Mouse (Mus musculus) B cell, adult (primary cell): ENCODE measurements around the gene Cbln1. TPM values are rescaled to one million over a fixed set of nuclear protein-coding genes. Genes with fewer than 3 reads are reported as not detected.

Experiments
- total RNA-seq: library from RNA; stranded (reverse); gene quantifications from 4 replicates; pipeline ENCODE4 v1.2.4, GENCODE M21; 2023; ENCODE audit not compliant: inconsistent age

Gene Cbln1
- total RNA-seq: 0.19 TPM in 1 of 4 replicates, not detected in the others

DNA sequence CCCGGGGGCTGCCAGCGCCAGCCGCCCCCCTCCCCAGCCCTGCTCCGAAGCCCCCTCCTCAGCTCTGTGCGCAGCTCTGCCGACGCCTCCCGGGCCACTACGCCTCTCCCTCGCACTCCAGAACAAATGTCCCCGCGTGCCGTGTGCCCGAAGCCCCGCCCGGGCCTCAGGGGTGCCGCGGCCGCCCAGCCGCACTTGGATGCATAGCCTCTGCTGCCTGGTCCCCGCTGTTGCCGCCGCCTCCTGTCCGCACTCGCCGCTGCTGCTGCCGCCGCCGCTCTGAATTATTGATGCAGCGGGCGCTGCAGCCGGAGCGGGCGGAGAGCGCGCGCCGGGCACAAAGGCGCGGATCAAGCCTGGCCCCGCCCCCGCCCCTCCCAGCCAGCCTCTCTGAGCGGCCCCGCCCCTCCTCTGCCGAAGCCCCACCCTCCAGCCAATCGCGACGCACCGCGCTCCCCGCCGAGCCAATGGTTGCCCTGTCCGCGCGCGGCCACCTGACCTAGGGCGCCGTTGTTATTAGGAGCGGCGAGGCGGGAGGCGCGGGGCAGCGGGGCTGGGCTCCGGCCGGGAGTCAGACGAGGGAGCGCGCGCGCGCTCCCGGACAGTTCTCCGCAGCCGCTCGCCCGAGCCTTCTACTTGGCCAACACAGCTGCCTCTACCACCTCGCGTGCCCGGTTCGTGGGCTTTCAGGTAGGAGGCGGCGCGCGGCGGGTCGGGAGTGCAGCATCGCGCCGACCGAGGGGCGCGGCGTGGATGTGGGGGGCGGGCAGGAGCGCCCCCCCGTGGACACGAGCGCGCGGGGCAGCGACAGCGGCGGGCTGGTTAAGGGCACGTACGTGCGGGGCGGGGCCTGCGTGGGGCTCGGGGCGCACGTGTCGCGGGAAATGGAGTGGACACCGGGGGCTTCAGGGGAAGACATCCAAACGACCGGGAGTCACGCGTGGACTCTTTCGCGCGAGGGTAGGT, at the start of gene Cbln1:
TSS of gene Cbln1 (minus strand) at position 339 of the 966 bp plus-strand sequence.

Other genes with a start within 250 kb of the Cbln1 start
- gene 4933402J07Rik, start 91.2 kb upstream of the Cbln1 start, total RNA-seq: not detected in 4 replicates